Mouse (Mus musculus): Measurements from ENCODE around the gene Tubb4a.
"Not testable (repeated sequence)": the region's sequence is repeated elsewhere in the genome, so short reads cannot be mapped to it uniquely, and the experiment has no call there.

Gene Tubb4a

DNA sequence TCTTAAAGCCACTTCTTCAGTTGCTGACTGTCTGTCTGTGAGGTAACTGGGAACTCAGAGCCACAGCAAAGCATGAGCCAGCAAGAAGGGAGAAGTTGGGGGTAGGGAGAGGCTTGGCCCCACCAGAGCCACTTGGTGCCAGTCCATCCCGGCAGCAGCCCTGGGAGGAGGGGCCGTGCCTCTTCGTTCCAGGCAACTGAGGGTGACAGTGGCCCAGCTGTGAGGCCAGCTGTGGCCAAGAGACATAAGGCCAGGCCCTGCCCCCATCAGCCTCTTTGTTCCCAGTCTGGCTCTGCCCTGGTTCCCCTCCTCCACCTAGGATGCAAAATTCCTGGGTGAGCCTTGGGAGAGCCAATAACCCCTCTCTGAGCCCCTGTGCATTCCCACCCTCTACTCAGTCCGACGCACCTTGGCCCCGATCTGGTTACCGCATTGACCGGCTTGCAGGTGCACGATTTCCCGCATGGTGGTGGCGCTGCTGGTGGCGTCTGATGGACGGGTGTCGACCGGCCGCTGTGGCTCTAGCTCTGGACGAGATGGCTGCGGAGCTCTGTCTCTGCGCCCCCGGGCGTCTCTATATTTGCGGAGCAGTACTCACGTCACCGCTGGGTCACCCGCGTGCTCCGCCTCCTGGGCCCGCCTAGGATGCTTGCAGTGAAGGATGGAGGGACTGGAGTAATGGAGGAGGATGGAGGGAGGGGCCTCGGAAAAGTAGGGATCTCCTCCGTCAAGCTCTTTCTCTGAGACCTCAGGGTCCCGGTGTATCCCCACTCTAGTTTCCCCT lies at the start of gene Tubb4a:
Tubb4a (minus strand) TSS at position 734 of the 784 bp plus-strand sequence.
- no peak for DNase-seq (ENCODE audit: low spot score)

GRCm38 (mm10) chr17:57135635-57136034 lies 48.1 kb upstream of the Tubb4a start:
- DNase-seq (ENCODE audit: low spot score) = no peak

DNA sequence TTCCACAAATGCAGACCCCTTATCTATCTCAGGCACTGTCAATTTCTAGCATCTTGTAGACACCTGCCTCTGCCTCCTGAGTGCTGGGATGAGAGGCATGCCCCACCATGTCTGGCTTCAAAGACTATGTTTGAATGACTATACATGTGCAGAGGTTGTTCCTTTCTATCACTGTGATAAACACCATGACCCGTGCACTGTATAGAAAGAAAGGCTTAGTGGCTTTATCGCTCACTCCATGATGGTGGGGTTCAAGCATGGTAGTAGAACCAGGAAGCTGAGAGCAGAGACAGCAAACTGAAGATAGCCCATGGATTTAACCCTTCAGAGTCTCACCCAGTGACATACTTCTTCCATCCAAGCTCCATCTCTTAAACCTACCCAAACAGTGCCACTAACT lies 47.1 kb upstream of the Tubb4a start:
- DNase-seq (ENCODE audit: low spot score) = no peak

- not testable (repeated sequence) for DNase-seq (ENCODE audit: low spot score)
Observed at GRCm38 (mm10) chr17:57134021-57134420, 46.4 kb upstream of the Tubb4a start.

GRCm38 (mm10) chr17:57131793-57132192 lies 44.2 kb upstream of the Tubb4a start:
- DNase-seq (ENCODE audit: low spot score) = no peak

DNA sequence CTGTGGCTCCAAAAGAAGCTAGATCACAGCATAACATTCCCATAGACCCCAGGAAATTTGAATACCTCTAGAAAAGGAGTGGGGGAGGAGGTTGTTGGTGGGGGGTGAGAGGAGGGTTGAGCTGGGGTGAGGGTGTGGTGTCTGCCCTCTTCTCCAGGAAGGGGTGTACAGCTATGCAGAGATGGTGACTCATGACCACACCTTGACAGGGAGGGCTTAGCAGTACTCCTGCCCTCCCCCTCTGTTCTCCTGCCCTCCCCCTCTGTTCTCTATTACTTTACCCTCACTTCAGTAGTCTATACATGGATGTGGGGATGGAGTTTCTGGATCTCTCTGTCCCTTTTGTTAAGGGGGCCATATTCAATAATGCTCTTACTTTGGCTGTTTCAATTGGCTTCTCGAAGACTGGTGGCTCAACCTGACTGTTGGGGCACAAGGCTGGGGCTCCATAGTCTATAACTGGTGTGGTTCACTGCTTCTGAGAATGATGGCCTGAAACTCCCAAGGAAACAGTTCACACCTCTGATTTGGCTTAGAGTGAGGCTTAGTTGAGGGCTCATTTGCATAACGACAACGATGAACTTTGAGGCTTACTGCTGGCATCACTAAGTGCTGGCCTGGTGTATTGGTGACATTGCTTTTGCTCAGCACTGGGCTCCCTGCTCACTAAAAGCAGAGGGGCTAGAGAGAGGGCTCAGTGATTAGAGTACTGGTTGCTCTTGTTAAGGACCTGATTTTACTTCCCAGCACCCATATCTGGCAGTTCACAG lies 38.5 kb upstream of the Tubb4a start:
- DNase-seq (ENCODE audit: low spot score) = no peak

DNA sequence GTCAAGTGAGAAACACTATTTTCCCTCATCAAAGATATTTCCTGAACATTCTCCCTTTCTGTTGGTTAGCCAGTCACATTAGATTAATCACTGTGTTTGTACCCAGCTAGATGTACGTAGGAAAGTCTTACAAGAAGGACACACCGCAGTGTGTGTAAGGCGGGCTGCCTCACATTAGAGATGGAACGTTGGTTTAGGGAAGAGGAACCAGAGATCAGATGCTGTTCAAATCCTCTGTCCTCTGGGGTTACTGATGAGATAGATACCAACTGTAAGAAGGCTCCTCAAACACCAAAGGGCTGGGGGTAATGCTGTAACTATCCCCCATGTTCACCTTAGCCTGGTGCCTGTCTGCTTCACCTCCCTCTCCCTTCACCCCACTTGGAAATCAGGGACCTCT lies 37.2 kb upstream of the Tubb4a start:
- DNase-seq (ENCODE audit: low spot score) = no peak

DNA sequence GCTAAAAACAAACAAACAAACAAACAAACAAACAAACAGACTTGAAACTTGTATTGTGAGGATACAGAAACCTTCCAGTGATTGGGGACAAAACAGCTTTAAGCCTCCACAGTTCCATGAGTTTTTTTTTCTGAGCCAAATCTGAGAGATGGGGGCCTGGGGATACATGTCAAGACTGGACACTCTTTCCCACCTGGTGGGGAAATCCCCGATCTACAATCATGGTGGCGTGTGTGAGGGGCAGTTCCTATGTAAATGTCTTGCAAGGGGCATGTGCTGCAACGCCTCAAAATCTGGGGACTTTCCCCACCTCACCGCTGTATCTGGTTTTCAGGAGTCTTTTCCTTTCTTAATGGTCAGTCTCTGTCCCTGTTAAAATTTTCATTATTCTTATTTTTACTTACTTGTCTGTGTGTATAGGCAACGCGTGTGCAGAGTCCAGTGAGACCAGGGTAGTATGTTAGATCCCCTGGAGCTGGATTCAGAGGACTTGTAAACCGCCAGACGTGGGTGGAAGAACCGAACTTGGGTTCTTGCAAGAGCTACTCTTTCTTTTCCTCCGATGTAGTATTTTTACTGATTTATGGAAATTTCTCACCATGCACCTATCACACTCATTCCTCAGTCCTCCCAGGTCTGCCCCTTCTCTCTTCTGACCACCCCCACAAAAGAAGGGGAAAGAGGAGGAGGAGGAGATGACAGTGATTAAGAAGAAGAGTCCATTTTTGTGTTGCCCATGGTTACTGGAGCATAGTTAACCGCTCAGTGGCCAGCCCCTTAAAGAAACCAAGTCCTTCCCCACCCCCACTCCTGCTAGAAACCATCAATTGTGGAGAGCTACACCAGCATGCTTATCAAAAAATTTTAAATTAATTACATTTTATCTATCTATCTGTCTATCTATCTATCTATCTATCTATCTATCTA lies 35.9 kb upstream of the Tubb4a start:
- DNase-seq (ENCODE audit: low spot score) = no peak

DNA sequence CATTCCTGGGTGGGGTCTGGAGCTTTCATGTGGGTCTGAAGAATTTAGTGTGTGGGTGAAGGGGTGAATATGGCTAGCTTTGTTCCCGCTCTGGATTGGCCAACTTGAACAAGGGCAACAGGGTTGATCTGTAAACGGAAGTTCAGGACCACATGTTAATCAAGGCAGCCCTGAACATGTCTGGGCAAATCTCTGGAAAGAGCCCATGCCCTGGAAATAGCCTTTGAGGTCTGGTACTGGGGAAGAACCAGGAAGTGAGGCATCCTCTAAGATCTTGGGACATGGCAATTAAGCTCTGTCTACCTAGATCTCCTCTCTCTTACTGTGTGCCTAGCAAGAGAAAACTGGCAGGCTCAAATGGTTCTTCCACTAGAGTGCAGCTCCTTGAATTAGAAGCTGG lies 34.3 kb upstream of the Tubb4a start:
- no peak for DNase-seq (ENCODE audit: low spot score)

- no peak for DNase-seq (ENCODE audit: low spot score)
Observed at GRCm38 (mm10) chr17:57118524-57119349, 31.2 kb upstream of the Tubb4a start.

GRCm38 (mm10) chr17:57116801-57117200 lies 29.2 kb upstream of the Tubb4a start:
- no peak for DNase-seq (ENCODE audit: low spot score)

GRCm38 (mm10) chr17:57112768-57113474 lies 25.3 kb upstream of the Tubb4a start:
- no peak for DNase-seq (ENCODE audit: low spot score)

DNA sequence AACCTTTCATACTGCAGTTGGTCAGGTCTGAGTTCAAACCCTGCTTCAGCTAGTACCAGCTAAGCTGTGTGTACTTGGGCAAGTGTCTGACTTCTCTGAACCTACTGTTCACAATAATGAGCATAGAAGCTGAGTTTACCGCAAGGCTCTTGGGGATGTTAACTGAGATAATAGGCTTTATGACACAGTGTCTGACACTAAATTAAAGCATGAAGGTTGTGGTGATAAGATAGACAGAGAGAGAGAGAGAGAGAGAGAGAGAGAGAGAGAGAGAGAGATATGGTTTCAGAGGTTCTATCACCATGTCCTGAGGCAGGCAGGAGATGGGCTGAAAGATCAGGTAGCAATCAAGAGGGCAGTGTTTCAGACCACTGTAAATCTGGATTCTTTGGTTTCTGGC lies 22.4 kb upstream of the Tubb4a start:
- no peak for DNase-seq (ENCODE audit: low spot score)

GRCm38 (mm10) chr17:57108666-57109171 lies 21.1 kb upstream of the Tubb4a start:
- no peak for DNase-seq (ENCODE audit: low spot score)

DNA sequence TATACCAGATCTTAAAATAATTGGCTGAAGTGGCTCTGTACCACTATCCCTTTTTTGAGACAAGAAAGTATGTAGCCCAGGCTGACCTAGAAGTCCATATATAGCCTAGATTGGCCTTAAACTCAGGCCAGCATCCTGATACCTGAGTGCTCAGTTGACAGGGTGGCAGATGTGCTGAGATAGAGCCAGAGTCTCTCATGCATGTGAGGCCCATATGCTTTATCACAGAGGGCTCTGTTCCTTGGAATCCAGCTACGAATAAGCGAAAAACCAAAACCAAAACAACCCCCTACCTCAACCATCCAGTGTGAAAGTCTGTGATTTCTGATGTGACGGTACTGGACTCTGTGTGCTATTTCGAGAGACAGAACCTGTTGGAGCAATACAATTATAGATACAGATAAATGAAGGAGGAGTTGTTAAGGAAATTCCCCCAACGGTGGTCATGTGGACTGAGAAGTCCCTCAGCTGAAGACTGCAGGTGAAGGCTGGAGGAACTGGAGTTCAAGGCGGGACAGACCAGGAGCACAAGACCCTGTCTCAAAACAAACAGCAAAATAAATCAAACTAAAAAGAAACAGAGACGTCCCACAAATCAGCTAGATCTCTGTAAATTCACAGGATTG lies 20.6 kb upstream of the Tubb4a start:
- no peak for DNase-seq (ENCODE audit: low spot score)

DNA sequence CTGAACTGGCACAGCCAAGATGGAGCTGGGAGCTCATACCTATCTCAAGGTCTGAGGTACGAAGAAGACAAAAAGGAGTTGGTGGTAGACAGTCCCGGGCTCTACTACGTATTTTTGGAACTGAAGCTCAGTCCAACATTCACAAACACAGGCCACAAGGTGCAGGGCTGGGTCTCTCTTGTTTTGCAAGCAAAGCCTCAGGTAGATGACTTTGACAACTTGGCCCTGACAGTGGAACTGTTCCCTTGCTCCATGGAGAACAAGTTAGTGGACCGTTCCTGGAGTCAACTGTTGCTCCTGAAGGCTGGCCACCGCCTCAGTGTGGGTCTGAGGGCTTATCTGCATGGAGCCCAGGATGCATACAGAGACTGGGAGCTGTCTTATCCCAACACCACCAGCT lies 19.5 kb upstream of the Tubb4a start:
- no peak for DNase-seq (ENCODE audit: low spot score)

DNA sequence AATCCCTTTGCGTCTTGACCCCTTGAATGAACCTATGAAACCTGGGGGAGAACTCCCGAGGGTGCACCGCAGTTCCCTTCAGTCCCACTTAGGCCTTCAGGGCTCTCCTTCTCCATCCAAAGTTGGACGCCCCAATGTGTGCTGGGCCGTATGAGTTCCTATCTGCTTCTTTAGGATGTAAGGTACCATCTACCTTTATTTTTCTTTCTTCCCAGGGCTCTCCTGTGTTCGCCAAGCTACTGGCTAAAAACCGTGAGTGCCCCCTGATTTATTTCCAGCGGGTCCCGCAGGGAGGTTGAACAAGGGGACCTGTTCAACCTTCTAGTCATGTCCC lies 18.4 kb upstream of the Tubb4a start:
- DNase-seq (ENCODE audit: low spot score) = no peak

GRCm38 (mm10) chr17:57105181-57106034 lies 17.8 kb upstream of the Tubb4a start, which contains the start of gene Tnfsf9:
Gene Tnfsf9 (plus strand): TSS chr17:57105325.
- peak; percentile 30 for DNase-seq (ENCODE audit: low spot score)

DNA sequence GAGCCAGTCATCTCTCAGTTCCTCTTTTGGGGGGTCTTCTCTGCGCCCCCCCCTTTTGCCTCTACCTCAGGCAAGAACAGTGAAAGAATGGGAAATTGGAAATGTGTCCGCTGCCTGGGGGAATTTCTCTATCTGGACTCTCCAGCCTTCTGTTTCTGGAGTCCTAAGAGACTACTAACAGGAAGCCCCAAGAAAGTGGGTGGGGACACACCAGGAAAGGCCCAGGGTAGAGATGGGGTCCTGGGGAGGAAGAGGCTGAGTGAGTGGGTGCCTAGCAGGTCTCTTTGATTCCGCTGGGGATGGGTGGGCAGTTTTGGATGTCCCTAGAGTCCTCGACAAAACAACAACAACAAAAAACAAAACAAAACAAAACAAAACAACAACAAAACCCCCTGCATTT lies 16.9 kb upstream of the Tubb4a start:
- DNase-seq (ENCODE audit: low spot score) = no peak

Data from urinary bladder, postnatal 25 days (tissue).